In the genomic region with DNA sequence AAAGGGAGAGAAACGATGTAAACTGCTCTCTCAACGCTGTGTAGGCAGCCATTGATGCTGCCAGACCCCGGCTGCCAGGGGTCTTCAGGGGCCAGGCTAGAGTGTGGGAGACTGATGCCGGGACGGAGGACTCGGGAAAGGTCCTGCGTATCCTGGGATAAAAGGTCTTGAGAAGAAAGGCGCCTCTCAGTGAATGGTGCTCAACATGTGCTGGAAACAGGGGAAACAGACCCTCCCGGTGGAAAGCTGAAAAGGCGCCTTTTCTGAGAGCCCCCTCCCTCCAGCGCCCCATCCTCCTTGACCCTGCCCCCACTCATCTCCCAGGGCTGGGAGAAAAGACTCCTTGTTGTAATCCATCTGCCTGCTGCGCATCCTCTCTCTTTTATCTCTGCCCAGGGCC, we compare ENCODE assay signal across 9 mouse cellular contexts.
A peak's percentile ranks its signal among the peaks of the same experiment; 100 is the strongest.
DNase-seq lines count a peak whose midpoint lies in the region; ATAC-seq lines count a peak whose summit lies in the region.
"Had no signal": no experiment of that assay in that cellular context is flagged by ENCODE, and none has a peak within 500 bp of the region (broad histone marks: within the 10 kb centered on the region; RNA-seq: fewer than 3 reads in every experiment).

No protein-coding gene starts in this region.

- H3K36me3 ChIP-seq in kidney, embryonic 14.5 days (ENCODE audit: control insufficient read depth, insufficient read depth, low read length) = no peaks in the 10 kb centered on the region
- H3K36me3 ChIP-seq in embryonic facial prominence, embryonic 10.5 days (replicated peaks) = no peaks in the 10 kb centered on the region
- H3K36me3 ChIP-seq in hindbrain, embryonic 11.5 days (ENCODE audit: control insufficient read depth, insufficient read depth, low read length) = no peaks in the 10 kb centered on the region
- no peaks in the 10 kb centered on the region for H3K36me3 ChIP-seq in midbrain, embryonic 16.5 days (ENCODE audit: control insufficient read depth, insufficient read depth, low read length)

- no peak overlapping the region for H3K9ac ChIP-seq in kidney, embryonic 14.5 days (ENCODE audit: low read depth, low read length)
- H3K9ac ChIP-seq in hindbrain, embryonic 11.5 days (ENCODE audit: low read depth, low read length) = peak overlapping the region; percentile 65
- H3K9ac ChIP-seq in midbrain, embryonic 16.5 days (ENCODE audit: low read depth, low read length) = no peak overlapping the region; the same call in 1 of the 2 replicates

- no peak for ATAC-seq in kidney, embryonic 14.5 days (ENCODE audit: low FRiP score, low TSS enrichment)
- ATAC-seq in hindbrain, embryonic 11.5 days (ENCODE audit: low FRiP score) = peak; percentile 75
- no peak for ATAC-seq in midbrain, embryonic 16.5 days
- no peak for ATAC-seq in granulocyte monocyte progenitor cell, adult 5-6 weeks (replicated peaks; ENCODE audit: poor library complexity, severe bottlenecking)

- peak overlapping the region; percentile 29; the same call in 1 of the 2 replicates for H3K4me2 ChIP-seq in kidney, embryonic 14.5 days (replicated peaks; ENCODE audit: low read depth, low read length)
- peak overlapping the region; percentile 49 for H3K4me2 ChIP-seq in hindbrain, embryonic 11.5 days (replicated peaks; ENCODE audit: low read depth, low read length)
- peak overlapping the region; percentile 37 for H3K4me2 ChIP-seq in midbrain, embryonic 16.5 days (ENCODE audit: low read length)

- H3K27me3 ChIP-seq in kidney, embryonic 14.5 days (ENCODE audit: control insufficient read depth, insufficient read depth, low read length) = no peaks in the 10 kb centered on the region
- peaks cover 14% of the 10 kb centered on the region; the same call in 1 of the 2 replicates for H3K27me3 ChIP-seq in embryonic facial prominence, embryonic 10.5 days (replicated peaks; ENCODE audit: low read depth, poor library complexity, severe bottlenecking)
- H3K27me3 ChIP-seq in hindbrain, embryonic 11.5 days (ENCODE audit: control insufficient read depth, insufficient read depth, low read length) = no peaks in the 10 kb centered on the region
- H3K27me3 ChIP-seq in midbrain, embryonic 16.5 days (ENCODE audit: control insufficient read depth, insufficient read depth, low read depth, low read length) = no peaks in the 10 kb centered on the region

- no peak overlapping the region for H3K4me3 ChIP-seq in kidney, embryonic 14.5 days (ENCODE audit: low read length)
- peak overlapping the region; percentile 43 for H3K4me3 ChIP-seq in embryonic facial prominence, embryonic 10.5 days
- peak overlapping the region; percentile 18; the same call in 1 of the 2 replicates for H3K4me3 ChIP-seq in hindbrain, embryonic 11.5 days (ENCODE audit: low read depth, low read length)
- no peak overlapping the region for H3K4me3 ChIP-seq in midbrain, embryonic 16.5 days (ENCODE audit: low read depth, low read length)
- H3K4me3 ChIP-seq: erythroblast, embryonic 14.5 days had no signal

- no peak for DNase-seq in kidney, postnatal 25 days
- DNase-seq in embryonic facial prominence, embryonic 10.5 days (ENCODE audit: low spot score) = peak; percentile 56
- DNase-seq in hindbrain, embryonic 11.5 days (ENCODE audit: low spot score) = peak; percentile 52
- no peak for DNase-seq in gastrocnemius, adult 8-10 months (ENCODE audit: low spot score in 2 of 2)
- DNase-seq in kidney, adult 9 months = no peak

- H3K27ac ChIP-seq in kidney, embryonic 14.5 days (ENCODE audit: low read depth, low read length) = no peak overlapping the region
- H3K27ac ChIP-seq in embryonic facial prominence, embryonic 10.5 days (replicated peaks) = peak overlapping the region; percentile 81
- peak overlapping the region; percentile 53 for H3K27ac ChIP-seq in hindbrain, embryonic 11.5 days (ENCODE audit: low read depth, low read length)
- no peak overlapping the region for H3K27ac ChIP-seq in midbrain, embryonic 16.5 days (ENCODE audit: low read length)

- peaks cover 7% of the 10 kb centered on the region; the same call in 1 of the 2 replicates for H3K4me1 ChIP-seq in kidney, embryonic 14.5 days (ENCODE audit: control insufficient read depth, insufficient read depth, low read length)
- peaks cover 44% of the 10 kb centered on the region for H3K4me1 ChIP-seq in embryonic facial prominence, embryonic 10.5 days
- H3K4me1 ChIP-seq in hindbrain, embryonic 11.5 days (replicated peaks; ENCODE audit: control insufficient read depth, insufficient read depth, low read length) = peaks cover 3% of the 10 kb centered on the region; the same call in 1 of the 2 replicates
- peaks cover 7% of the 10 kb centered on the region for H3K4me1 ChIP-seq in midbrain, embryonic 16.5 days (ENCODE audit: control insufficient read depth, insufficient read depth, low read length)

- H3K9me3 ChIP-seq in kidney, embryonic 14.5 days (ENCODE audit: control insufficient read depth, low read length) = peaks cover 7% of the 10 kb centered on the region; the same call in 1 of the 2 replicates
- peaks cover 8% of the 10 kb centered on the region for H3K9me3 ChIP-seq in embryonic facial prominence, embryonic 10.5 days
- peaks cover 2% of the 10 kb centered on the region; the same call in 1 of the 2 replicates for H3K9me3 ChIP-seq in hindbrain, embryonic 11.5 days (ENCODE audit: control insufficient read depth, low read length)
- peaks cover 5% of the 10 kb centered on the region; the same call in 1 of the 2 replicates for H3K9me3 ChIP-seq in midbrain, embryonic 16.5 days (replicated peaks; ENCODE audit: control insufficient read depth, low read length, poor library complexity, severe bottlenecking)

- 20% methylated on average over 12 of the region's 12 CpGs for WGBS in kidney, embryonic 14.5 days
- 12% methylated on average over 12 of the region's 12 CpGs for WGBS in embryonic facial prominence, embryonic 10.5 days
- 6% methylated on average over 12 of the region's 12 CpGs for WGBS in hindbrain, embryonic 11.5 days
- 8% methylated on average over 12 of the region's 12 CpGs for WGBS in midbrain, embryonic 16.5 days

Comparison
In these comparisons a context has a peak if more than half of its experiments do, and no peak if none do; other contexts are left out.
1. H3K27ac ChIP-seq: peak in embryonic facial prominence, embryonic 10.5 days (single experiment) and hindbrain, embryonic 11.5 days (single experiment); none in kidney, embryonic 14.5 days (single experiment) and midbrain, embryonic 16.5 days (single experiment).
2. H3K4me3 ChIP-seq: peak in embryonic facial prominence, embryonic 10.5 days (single experiment) and hindbrain, embryonic 11.5 days (single experiment); none in kidney, embryonic 14.5 days (single experiment) and midbrain, embryonic 16.5 days (single experiment).
3. DNase-seq: peak in embryonic facial prominence, embryonic 10.5 days (single experiment) and hindbrain, embryonic 11.5 days (single experiment); none in kidney, postnatal 25 days (0 of 2), gastrocnemius, adult 8-10 months (0 of 2) and kidney, adult 9 months (single experiment).
4. Peak in every context shown above with its lines, with median percentiles within 50 percentile points of each other: H3K4me2 ChIP-seq.